Mouse (Mus musculus): Measurements from ENCODE around the gene S100a11. TPM values are rescaled to one million over a fixed set of nuclear protein-coding genes. Genes with fewer than 3 reads are reported as not detected.
"Not testable (repeated sequence)": the region's sequence is repeated elsewhere in the genome, so short reads cannot be mapped to it uniquely, and the experiment has no call there.

The S100a11 gene
- polyA plus RNA-seq, 1 experiment from 2014 or later: 2,191 TPM

- no peaks in the 10 kb centered on the region for H3K4me1 ChIP-seq (replicated peaks; ENCODE audit: insufficient read depth, low read length)
- H3K9me3 ChIP-seq (replicated peaks; ENCODE audit: low read length): no peaks in the 10 kb centered on the region
- no peak overlapping the region for H3K27ac ChIP-seq
- no peaks in the 10 kb centered on the region for H3K36me3 ChIP-seq (ENCODE audit: insufficient read depth, low read length)
- no peaks in the 10 kb centered on the region for H3K27me3 ChIP-seq (ENCODE audit: insufficient read depth, low read length)
- DNase-seq (ENCODE audit: low spot score) (peak; percentile 73), ATAC-seq (replicated peaks; ENCODE audit: low FRiP score, low read depth) (peak; percentile 59; the same call in 1 of the 2 replicates)
- no peak overlapping the region for H3K4me3 ChIP-seq (replicated peaks; ENCODE audit: low read depth, low read length)
- TF ChIP-seq CTCF (IDR thresholded peaks at IDR 0.05; ENCODE audit: low read depth): peak; percentile 40; the same call in 1 of the 2 replicates
- 53% methylated on average over 2 of the region's 2 CpGs for WGBS
- no peak overlapping the region for H3K4me2 ChIP-seq (ENCODE audit: low read length)
- no peak overlapping the region for H3K9ac ChIP-seq (ENCODE audit: low read depth, low read length)
These were observed 16.8 kb downstream of the S100a11 start for GRCm38 (mm10) chr3:93537068-93537576.

GRCm38 (mm10) chr3:93538486-93538885, 18.2 kb downstream of the S100a11 start:
- Histone ChIP-seq H3K27ac (no peak overlapping the region), H3K4me1 (replicated peaks; ENCODE audit: insufficient read depth, low read length) (no peaks in the 10 kb centered on the region), H3K9ac (ENCODE audit: low read depth, low read length) (no peak overlapping the region), H3K36me3 (ENCODE audit: insufficient read depth, low read length) (no peaks in the 10 kb centered on the region), H3K27me3 (ENCODE audit: insufficient read depth, low read length) (no peaks in the 10 kb centered on the region), H3K9me3 (replicated peaks; ENCODE audit: low read length) (no peaks in the 10 kb centered on the region), H3K4me2 (ENCODE audit: low read length) (no peak overlapping the region), H3K4me3 (replicated peaks; ENCODE audit: low read depth, low read length) (no peak overlapping the region)
- ATAC-seq (replicated peaks; ENCODE audit: low FRiP score, low read depth) (no peak), DNase-seq (ENCODE audit: low spot score) (no peak)
- no peak for TF ChIP-seq CTCF (IDR thresholded peaks at IDR 0.05; ENCODE audit: low read depth)
- WGBS: 80% methylated on average over 2 of the region's 2 CpGs

GRCm38 (mm10) chr3:93541501-93541900, 21.2 kb downstream of the S100a11 start:
- H3K4me3 ChIP-seq (replicated peaks; ENCODE audit: low read depth, low read length): no peak overlapping the region
- ATAC-seq (replicated peaks; ENCODE audit: low FRiP score, low read depth) (no peak), DNase-seq (ENCODE audit: low spot score) (no peak)
- no peaks in the 10 kb centered on the region for H3K27me3 ChIP-seq (ENCODE audit: insufficient read depth, low read length)
- no peak overlapping the region for H3K9ac ChIP-seq (ENCODE audit: low read depth, low read length)
- H3K4me1 ChIP-seq (replicated peaks; ENCODE audit: insufficient read depth, low read length): no peaks in the 10 kb centered on the region
- 86% methylated on average over 2 of the region's 2 CpGs for WGBS
- no peaks in the 10 kb centered on the region for H3K9me3 ChIP-seq (replicated peaks; ENCODE audit: low read length)
- no peak overlapping the region for H3K4me2 ChIP-seq (ENCODE audit: low read length)
- H3K36me3 ChIP-seq (ENCODE audit: insufficient read depth, low read length): no peaks in the 10 kb centered on the region
- TF ChIP-seq CTCF (IDR thresholded peaks at IDR 0.05; ENCODE audit: low read depth): no peak
- no peak overlapping the region for H3K27ac ChIP-seq

- H3K9ac ChIP-seq (ENCODE audit: low read depth, low read length); H3K4me3 ChIP-seq (replicated peaks; ENCODE audit: low read depth, low read length); H3K36me3 ChIP-seq (ENCODE audit: insufficient read depth, low read length); H3K4me2 ChIP-seq (ENCODE audit: low read length); DNase-seq (ENCODE audit: low spot score); ATAC-seq (replicated peaks; ENCODE audit: low FRiP score, low read depth); H3K9me3 ChIP-seq (replicated peaks; ENCODE audit: low read length); H3K4me1 ChIP-seq (replicated peaks; ENCODE audit: insufficient read depth, low read length); H3K27me3 ChIP-seq (ENCODE audit: insufficient read depth, low read length); H3K27ac ChIP-seq: not testable (repeated sequence)
- 66% methylated on average over 6 of the region's 6 CpGs for WGBS
These were observed 23.9 kb downstream of the S100a11 start for GRCm38 (mm10) chr3:93544170-93544569.

GRCm38 (mm10) chr3:93547099-93547648, 26.9 kb downstream of the S100a11 start:
- WGBS: 29% methylated on average over 7 of the region's 7 CpGs
- DNase-seq (ENCODE audit: low spot score): peak; percentile 89
- no peaks in the 10 kb centered on the region; the same call in 1 of the 2 replicates for H3K4me1 ChIP-seq (replicated peaks; ENCODE audit: insufficient read depth, low read length)
- no peaks in the 10 kb centered on the region for H3K36me3 ChIP-seq (ENCODE audit: insufficient read depth, low read length)
- ATAC-seq (replicated peaks; ENCODE audit: low FRiP score, low read depth): peak; percentile 67; the same call in 1 of the 2 replicates
- H3K4me2 ChIP-seq (ENCODE audit: low read length): no peak overlapping the region
- no peak overlapping the region for H3K9ac ChIP-seq (ENCODE audit: low read depth, low read length)
- H3K27me3 ChIP-seq (ENCODE audit: insufficient read depth, low read length): no peaks in the 10 kb centered on the region
- no peak overlapping the region for H3K27ac ChIP-seq
- no peaks in the 10 kb centered on the region for H3K9me3 ChIP-seq (replicated peaks; ENCODE audit: low read length)
- no peak overlapping the region for H3K4me3 ChIP-seq (replicated peaks; ENCODE audit: low read depth, low read length)
- peak; percentile 93 for TF ChIP-seq CTCF (IDR thresholded peaks at IDR 0.05; ENCODE audit: low read depth)

GRCm38 (mm10) chr3:93547749-93548540, 27.7 kb downstream of the S100a11 start:
- no peaks in the 10 kb centered on the region for H3K36me3 ChIP-seq (ENCODE audit: insufficient read depth, low read length)
- no peak for TF ChIP-seq CTCF (IDR thresholded peaks at IDR 0.05; ENCODE audit: low read depth)
- H3K9me3 ChIP-seq (replicated peaks; ENCODE audit: low read length): no peaks in the 10 kb centered on the region
- no peaks in the 10 kb centered on the region; the same call in 1 of the 2 replicates for H3K4me1 ChIP-seq (replicated peaks; ENCODE audit: insufficient read depth, low read length)
- no peak overlapping the region for H3K4me2 ChIP-seq (ENCODE audit: low read length)
- no peak overlapping the region for H3K4me3 ChIP-seq (replicated peaks; ENCODE audit: low read depth, low read length)
- no peak overlapping the region for H3K27ac ChIP-seq
- DNase-seq (ENCODE audit: low spot score) (peak; percentile 70), ATAC-seq (replicated peaks; ENCODE audit: low FRiP score, low read depth) (no peak)
- no peaks in the 10 kb centered on the region for H3K27me3 ChIP-seq (ENCODE audit: insufficient read depth, low read length)
- H3K9ac ChIP-seq (ENCODE audit: low read depth, low read length): no peak overlapping the region
- 49% methylated on average over 20 of the region's 20 CpGs for WGBS

Measured in kidney, postnatal 0 days (tissue).